Comparison of ENCODE assay signal across 8 mouse cellular contexts in genomic region chr11:78179438-78179999, GRCm38 (mm10). TPM values are rescaled to one million over a fixed set of nuclear protein-coding genes. Genes with fewer than 3 reads are reported as not detected.
DNase-seq lines count a peak whose midpoint lies in the region; ATAC-seq and TF ChIP-seq lines count a peak whose summit lies in the region.

No protein-coding gene starts in this region.

- no peaks in the 10 kb centered on the region for H3K27me3 ChIP-seq in kidney, adult 2 months (replicated peaks; ENCODE audit: control insufficient read depth, insufficient read depth, low read length)
- H3K27me3 ChIP-seq in intestine, embryonic 14.5 days (replicated peaks; ENCODE audit: control insufficient read depth, insufficient read depth, low read length), result no peaks in the 10 kb centered on the region
- no peaks in the 10 kb centered on the region for H3K27me3 ChIP-seq in myocyte (ENCODE audit: control insufficient read depth, insufficient read depth, insufficient read length)
- H3K27me3 ChIP-seq in cerebellum, adult 2 months (ENCODE audit: control insufficient read depth, insufficient read depth, low read length), result no peaks in the 10 kb centered on the region

- H3K4me2 ChIP-seq in intestine, embryonic 14.5 days (ENCODE audit: low read length), result peak overlapping the region; percentile 98
- peak overlapping the region; percentile 95 for H3K4me2 ChIP-seq in myocyte (ENCODE audit: low read depth)

- peak overlapping the region; percentile 88 for H3K4me3 ChIP-seq in kidney, adult 2 months (ENCODE audit: insufficient read depth, low read depth, low read length)
- H3K4me3 ChIP-seq in intestine, embryonic 14.5 days (ENCODE audit: low read depth, low read length), result peak overlapping the region; percentile 58
- H3K4me3 ChIP-seq in myocyte, result peak overlapping the region; percentile 62
- H3K4me3 ChIP-seq in cerebellum, adult 2 months (replicated peaks; ENCODE audit: insufficient read depth, low read depth, low read length), result no peak overlapping the region

- H3K9me3 ChIP-seq in intestine, embryonic 14.5 days (ENCODE audit: control insufficient read depth, low read length), result no peaks in the 10 kb centered on the region

- no peak for TF ChIP-seq POLR2A in kidney, adult 2 months (IDR thresholded peaks at IDR 0.05; ENCODE audit: low read depth, low read length)
- TF ChIP-seq POLR2A in myocyte (IDR thresholded peaks at IDR 0.05; ENCODE audit: insufficient read length, low read depth), result no peak
- TF ChIP-seq POLR2A in cerebellum, adult 2 months (IDR thresholded peaks at IDR 0.05; ENCODE audit: borderline replicate concordance, insufficient read depth, low read length), result no peak

- peak overlapping the region; percentile 70 for H3K9ac ChIP-seq in intestine, embryonic 14.5 days (ENCODE audit: low read length)

- no peak for DNase-seq in kidney, adult 2 months
- DNase-seq in kidney, postnatal 14 days, result no peak
- peak; percentile 58 for DNase-seq in c-Kit-positive CD71-positive TER-119-negative erythroid progenitor cells, embryonic 14.5 days (ENCODE audit: low read depth)
- peak; percentile 57 for DNase-seq in intestine, embryonic 14.5 days (ENCODE audit: low spot score)
- DNase-seq in B cell, adult 2 months, result no peak
- DNase-seq in layer of hippocampus, adult 8-10 months (ENCODE audit: low spot score in 2 of 2), result no peak
- no peak for DNase-seq in cerebellum, adult 2 months

- peaks cover 13% of the 10 kb centered on the region; the same call in 1 of the 2 replicates for H3K4me1 ChIP-seq in kidney, adult 2 months (ENCODE audit: control insufficient read depth, insufficient read depth, low read length)
- H3K4me1 ChIP-seq in intestine, embryonic 14.5 days (replicated peaks; ENCODE audit: control insufficient read depth, insufficient read depth, low read length), result peaks cover 50% of the 10 kb centered on the region
- peaks cover 5% of the 10 kb centered on the region for H3K4me1 ChIP-seq in cerebellum, adult 2 months (ENCODE audit: control insufficient read depth, insufficient read depth, low read length)

- TF ChIP-seq CTCF in kidney, adult 2 months (conservative IDR thresholded peaks at IDR 0.05; ENCODE audit: insufficient read depth, insufficient read length, low read depth, low read length), result no peak
- no peak for TF ChIP-seq CTCF in cerebellum, adult 2 months (IDR thresholded peaks at IDR 0.05; ENCODE audit: borderline replicate concordance, insufficient read depth, low read depth, low read length)

- peak overlapping the region; percentile 14 for H3ac ChIP-seq in myocyte (ENCODE audit: control insufficient read depth, insufficient read length)

- H3K36me3 ChIP-seq in kidney, adult 2 months (ENCODE audit: control insufficient read depth, insufficient read depth, low read length), result peaks cover 4% of the 10 kb centered on the region; the same call in 1 of the 2 replicates
- H3K36me3 ChIP-seq in intestine, embryonic 14.5 days (ENCODE audit: control insufficient read depth, insufficient read depth, low read length), result peaks cover 33% of the 10 kb centered on the region
- peaks cover 32% of the 10 kb centered on the region for H3K36me3 ChIP-seq in myocyte (ENCODE audit: control insufficient read depth, insufficient read depth)

- WGBS in kidney, adult 2 months, result 35% methylated on average over 8 of the region's 8 CpGs
- 23% methylated on average over 8 of the region's 8 CpGs for WGBS in intestine, embryonic 14.5 days
- 36% methylated on average over 8 of the region's 8 CpGs for WGBS in cerebellum, adult 2 months

- peak overlapping the region; percentile 54 for H3K27ac ChIP-seq in kidney, adult 2 months (ENCODE audit: insufficient read depth, low read depth, low read length)
- peak overlapping the region; percentile 94 for H3K27ac ChIP-seq in intestine, embryonic 14.5 days (ENCODE audit: low read depth)
- no peak overlapping the region for H3K27ac ChIP-seq in cerebellum, adult 2 months (ENCODE audit: insufficient read depth, low read length)

- peaks cover 33% of the 10 kb centered on the region for H3K79me2 ChIP-seq in myocyte (ENCODE audit: control insufficient read depth, insufficient read depth)

- ATAC-seq in intestine, embryonic 14.5 days (replicated peaks; ENCODE audit: low FRiP score, low TSS enrichment, low read depth), result no peak

TF ChIP-seq in myocyte, 11 proteins besides CTCF, POLR2A, EP300 and RAD21:
- TF ChIP-seq MYOG (IDR thresholded peaks at IDR 0.05; ENCODE audit: control insufficient read depth in 1 of 3, insufficient read depth in 1 of 3, insufficient read length in 2 of 3, low read depth in 2 of 3), result no peak
- no peak for TF ChIP-seq CEBPB (IDR thresholded peaks at IDR 0.05; ENCODE audit: insufficient read depth, poor library complexity, severe bottlenecking)
- TF ChIP-seq MYOD1 (IDR thresholded peaks at IDR 0.05; ENCODE audit: control insufficient read depth in 1 of 3, insufficient read length in 2 of 3, low read depth in 2 of 3), result no peak
- TF ChIP-seq TCF3 (IDR thresholded peaks at IDR 0.05; ENCODE audit: insufficient read length, low read depth), result no peak
- no peak for TF ChIP-seq USF1 (IDR thresholded peaks at IDR 0.05; ENCODE audit: low read depth)
- no peak for TF ChIP-seq REST (IDR thresholded peaks at IDR 0.05; ENCODE audit: insufficient read depth, insufficient read length)
- TF ChIP-seq E2F4 (IDR thresholded peaks at IDR 0.05; ENCODE audit: insufficient read depth), result no peak
- no peak for TF ChIP-seq POLR2AphosphoS2 (IDR thresholded peaks at IDR 0.05; ENCODE audit: insufficient read length, low read depth)
- TF ChIP-seq MAX (IDR thresholded peaks at IDR 0.05; ENCODE audit: low read depth), result no peak
- no peak for TF ChIP-seq TCF12 (IDR thresholded peaks at IDR 0.05; ENCODE audit: insufficient read depth, poor library complexity, severe bottlenecking)
- TF ChIP-seq SRF (IDR thresholded peaks at IDR 0.05; ENCODE audit: control insufficient read depth, insufficient read length, low read depth), result no peak

RNA-seq across cellular contexts. Expression of gene Tlcd1, which starts 3.0 kb away (rescaled TPM):
- 78.2 and 144 TPM in 2 replicates for polyA plus RNA-seq in kidney, adult 2 months (2012; rRNA removed)
- polyA plus RNA-seq in intestine, embryonic 14.5 days (2014; fragmentation: Nextera tagmentation; extraction: Ambion mirVana), result 37.5 and 38.8 TPM in 2 replicates
- polyA plus RNA-seq in myocyte (2012; fragmentation: generic; extraction: Trizol), result 17.4 TPM
- total RNA-seq in layer of hippocampus, adult 8-10 months (2022), result 10 to 100 TPM; 16.6 to 24.8 (median 23.8) TPM
- polyA plus RNA-seq in cerebellum, adult 2 months (2012; rRNA removed), result 147 and 158 TPM in 2 replicates

RNA-seq across cellular contexts. Expression of gene Nek8, which starts 3.0 kb away (rescaled TPM):
- polyA plus RNA-seq in kidney, adult 2 months (2012; rRNA removed), result 18.3 and 24.6 TPM in 2 replicates
- polyA plus RNA-seq in intestine, embryonic 14.5 days (2014; fragmentation: Nextera tagmentation; extraction: Ambion mirVana), result 15.2 and 15.4 TPM in 2 replicates
- polyA plus RNA-seq in myocyte (2012; fragmentation: generic; extraction: Trizol), result 9.6 TPM
- 1 to 10 TPM; 3.0 to 3.5 (median 3.3) TPM for total RNA-seq in layer of hippocampus, adult 8-10 months (2022)
- polyA plus RNA-seq in cerebellum, adult 2 months (2012; rRNA removed), result 4.8 and 5.8 TPM in 2 replicates

RNA-seq across cellular contexts. Expression of gene Rpl23a, which starts 3.9 kb away (rescaled TPM):
- 153 and 278 TPM in 2 replicates for polyA plus RNA-seq in kidney, adult 2 months (2012; rRNA removed)
- polyA plus RNA-seq in intestine, embryonic 14.5 days (2014; fragmentation: Nextera tagmentation; extraction: Ambion mirVana), result 1,790 and 1,870 TPM in 2 replicates
- 3,571 TPM for polyA plus RNA-seq in myocyte (2012; fragmentation: generic; extraction: Trizol)
- 100 to 1,000 TPM; 606 to 878 (median 722) TPM for total RNA-seq in layer of hippocampus, adult 8-10 months (2022)
- polyA plus RNA-seq in cerebellum, adult 2 months (2012; rRNA removed), result 1,121 and 1,182 TPM in 2 replicates

RNA-seq across cellular contexts. Expression of gene Rab34, which starts 8.7 kb away (rescaled TPM):
- 78.1 and 92.4 TPM in 2 replicates for polyA plus RNA-seq in kidney, adult 2 months (2012; rRNA removed)
- 121 and 141 TPM in 2 replicates for polyA plus RNA-seq in intestine, embryonic 14.5 days (2014; fragmentation: Nextera tagmentation; extraction: Ambion mirVana)
- 88.8 TPM for polyA plus RNA-seq in myocyte (2012; fragmentation: generic; extraction: Trizol)
- total RNA-seq in layer of hippocampus, adult 8-10 months (2022), result 10 to 100 TPM; 28.2 to 39.4 (median 36.4) TPM
- polyA plus RNA-seq in cerebellum, adult 2 months (2012; rRNA removed), result 36.6 and 38.1 TPM in 2 replicates

RNA-seq across cellular contexts. Expression of gene Proca1, which starts 13.7 kb away (rescaled TPM):
- 1.2 and 1.8 TPM in 2 replicates for polyA plus RNA-seq in kidney, adult 2 months (2012; rRNA removed)
- polyA plus RNA-seq in intestine, embryonic 14.5 days (2014; fragmentation: Nextera tagmentation; extraction: Ambion mirVana), result 1.4 and 2.1 TPM in 2 replicates
- polyA plus RNA-seq in myocyte (2012; fragmentation: generic; extraction: Trizol), result 0.14 TPM
- total RNA-seq in layer of hippocampus, adult 8-10 months (2022), result 1 to 10 TPM; 3.9 to 5.9 (median 4.9) TPM
- 11.7 and 12.1 TPM in 2 replicates for polyA plus RNA-seq in cerebellum, adult 2 months (2012; rRNA removed)

Comparison
In these comparisons a context has a peak if more than half of its experiments do, and no peak if none do; other contexts are left out.
1. DNase-seq: peak in c-Kit-positive CD71-positive TER-119-negative erythroid progenitor cells, embryonic 14.5 days (single experiment) and intestine, embryonic 14.5 days (single experiment); none in kidney, adult 2 months (single experiment), kidney, postnatal 14 days (single experiment), B cell, adult 2 months (0 of 2), layer of hippocampus, adult 8-10 months (0 of 2) and cerebellum, adult 2 months (0 of 2).